Mouse (Mus musculus): ENCODE measurements around the gene Tax1bp3. TPM values are rescaled to one million over a fixed set of nuclear protein-coding genes. Genes with fewer than 3 reads are reported as not detected.

The Tax1bp3 gene
- total RNA-seq (2021) = 100 to 1,000 TPM; 109 to 112 TPM

DNA sequence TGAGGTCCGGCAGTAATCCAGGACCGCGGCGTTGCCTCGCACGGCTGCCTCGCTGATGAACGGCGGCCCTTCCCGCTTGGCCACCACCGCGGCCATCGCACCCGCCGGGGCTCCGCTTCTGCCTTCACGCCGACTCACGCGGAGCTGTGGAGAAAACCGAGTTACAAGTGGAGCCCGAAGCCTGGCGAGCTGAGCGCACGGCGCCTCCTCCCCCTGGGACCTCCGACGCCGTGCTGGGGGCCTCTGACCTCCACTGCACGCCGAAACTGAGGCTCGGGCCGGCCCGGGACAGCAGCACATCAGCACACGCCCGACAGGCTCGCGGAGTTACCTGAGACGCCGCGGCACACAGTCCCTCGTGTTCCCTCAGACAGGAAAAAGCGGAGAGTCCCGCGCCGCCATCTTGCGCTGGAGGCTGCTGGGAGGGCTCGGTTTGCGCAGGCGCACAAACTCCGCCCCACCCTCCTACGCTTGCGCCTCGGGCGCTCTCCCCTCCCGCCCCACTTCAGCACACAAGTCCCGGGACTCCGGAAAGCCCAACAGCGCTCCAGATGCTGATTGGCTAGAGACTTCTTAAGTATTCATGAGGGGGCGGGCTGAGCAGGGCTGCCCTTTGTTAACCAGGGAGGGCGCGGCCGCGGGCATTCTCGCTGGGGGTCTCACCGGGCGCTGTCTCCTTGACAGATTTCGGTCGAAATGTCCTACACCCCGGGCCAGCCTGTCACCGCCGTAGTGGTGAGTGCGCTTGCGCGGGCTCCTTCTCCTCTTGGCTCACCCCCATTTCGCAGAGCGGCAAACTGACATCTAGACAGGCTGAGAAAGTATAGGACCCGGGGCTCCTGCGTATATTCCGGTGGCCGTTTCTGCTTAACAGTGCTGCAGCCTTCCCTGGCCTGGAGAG lies at the start of gene Tax1bp3, which contains the start of gene Emc6:
TSS of gene Tax1bp3 (plus strand) at position 476 of the 901 bp plus-strand sequence.
TSS of gene Emc6 (minus strand) at position 430 of the 901 bp plus-strand sequence.
- peak; percentile 98 for DNase-seq

DNA sequence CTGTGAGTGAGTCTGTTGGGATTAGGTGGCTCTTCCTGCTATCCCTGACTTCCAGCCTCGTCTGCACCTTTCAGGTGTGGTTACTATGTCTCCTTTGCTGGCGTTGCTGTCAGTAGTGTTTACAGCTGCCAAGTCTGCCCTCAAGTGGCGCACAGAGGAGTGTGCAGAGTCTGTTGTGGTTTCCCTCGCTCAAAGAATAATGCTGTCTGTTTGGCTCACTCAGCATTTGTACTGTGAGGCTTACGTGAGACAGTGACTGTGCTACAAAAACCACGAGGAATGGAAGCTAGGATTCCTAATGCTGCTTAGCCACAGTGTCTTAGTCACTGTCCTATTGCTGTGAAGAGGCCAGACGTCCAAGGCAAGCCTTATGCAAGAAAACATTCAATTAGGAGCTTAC lies 45.9 kb upstream of the Tax1bp3 start:
- DNase-seq = peak; percentile 21

GRCm38 (mm10) chr11:73132999-73133398 lies 43.9 kb upstream of the Tax1bp3 start:
- DNase-seq = no peak

GRCm38 (mm10) chr11:73134222-73134621 lies 42.7 kb upstream of the Tax1bp3 start:
- DNase-seq = no peak

GRCm38 (mm10) chr11:73136587-73136986 lies 40.3 kb upstream of the Tax1bp3 start:
- no peak for DNase-seq

DNA sequence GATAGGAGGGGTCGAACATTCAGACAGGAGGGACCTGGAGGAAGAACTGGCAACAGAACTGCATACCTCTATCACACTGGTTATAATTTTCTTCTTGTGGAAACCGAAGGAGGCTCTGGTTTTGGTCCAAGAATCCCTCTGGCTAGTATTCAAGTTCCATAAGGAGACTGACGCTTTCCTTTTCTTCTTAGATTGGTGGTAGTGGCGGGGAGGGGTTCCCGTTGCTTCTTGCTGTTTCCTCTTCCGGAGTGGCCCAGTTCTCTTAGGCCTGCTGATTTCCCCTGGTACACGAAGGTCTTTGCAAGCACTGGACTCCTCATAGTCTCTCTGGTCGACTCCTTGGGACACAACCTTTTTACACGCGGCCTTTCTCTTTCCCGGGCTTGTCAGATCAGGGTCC lies 39.8 kb upstream of the Tax1bp3 start:
- DNase-seq = no peak

GRCm38 (mm10) chr11:73137591-73138501 lies 39.0 kb upstream of the Tax1bp3 start, which contains the start of gene Haspin:
TSS of gene Haspin (minus strand) at chr11:73138294.
- DNase-seq = peak; percentile 96

GRCm38 (mm10) chr11:73144261-73144681 lies 32.6 kb upstream of the Tax1bp3 start:
- DNase-seq = no peak

- no peak for DNase-seq
Measured at GRCm38 (mm10) chr11:73146026-73146974, 30.6 kb upstream of the Tax1bp3 start.

DNA sequence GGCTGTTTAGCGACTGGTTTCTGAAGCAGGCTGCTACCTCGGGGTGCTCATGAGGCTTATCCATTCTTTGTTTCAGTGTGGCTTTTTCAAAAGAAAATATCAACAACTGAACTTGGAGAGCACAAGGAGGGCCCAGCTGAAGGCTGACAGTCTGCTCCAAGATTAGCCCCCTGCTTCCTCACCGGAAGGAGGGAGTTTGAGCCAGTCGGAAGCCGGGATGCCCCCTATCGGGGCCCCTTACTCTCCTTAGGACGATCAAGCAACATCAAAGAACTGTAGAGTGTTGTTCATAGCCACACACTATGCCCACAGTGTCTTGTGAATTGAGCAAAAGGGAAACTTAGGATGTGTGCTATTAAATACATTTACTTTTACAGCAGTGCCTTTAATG lies 29.9 kb upstream of the Tax1bp3 start:
- DNase-seq = no peak

DNA sequence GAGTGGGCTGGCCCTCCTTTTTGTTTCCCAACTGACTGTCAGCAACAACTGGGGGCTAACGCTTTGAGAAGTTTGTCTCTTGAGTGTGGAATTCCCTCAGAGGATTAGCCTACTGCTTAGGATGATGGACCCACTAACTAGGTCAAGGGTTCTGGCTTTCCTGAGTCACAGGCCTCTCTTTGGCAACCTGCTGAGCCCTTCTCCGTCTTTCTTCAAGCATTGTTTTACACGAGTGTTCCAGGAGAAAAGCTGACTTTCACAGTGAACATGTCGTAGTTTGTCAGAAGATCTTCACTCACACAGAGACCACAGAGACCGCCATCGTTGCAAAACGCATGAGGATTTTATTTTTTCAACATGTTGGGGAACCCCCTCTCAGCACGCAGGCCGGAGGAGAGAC lies 28.7 kb upstream of the Tax1bp3 start:
- no peak for DNase-seq

DNA sequence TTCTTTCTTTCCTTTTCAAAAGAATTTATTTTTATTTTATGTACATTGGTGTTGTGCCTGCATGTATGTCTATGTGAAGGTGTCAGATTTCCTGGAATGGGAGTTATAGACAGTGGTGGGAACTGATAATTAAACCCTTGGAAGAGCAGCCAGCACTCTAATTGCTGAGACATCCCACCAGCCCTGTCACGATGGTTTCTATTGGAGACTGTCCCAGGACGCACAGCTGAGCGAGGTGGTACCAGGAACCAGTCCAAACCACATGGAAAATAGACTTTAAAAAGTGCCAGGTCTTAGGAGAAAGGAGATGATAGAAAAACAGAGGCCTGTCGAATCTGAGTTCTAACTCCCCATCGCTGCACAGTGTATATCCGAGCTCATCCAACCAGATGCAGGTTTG lies 21.8 kb upstream of the Tax1bp3 start:
- DNase-seq = no peak

DNA sequence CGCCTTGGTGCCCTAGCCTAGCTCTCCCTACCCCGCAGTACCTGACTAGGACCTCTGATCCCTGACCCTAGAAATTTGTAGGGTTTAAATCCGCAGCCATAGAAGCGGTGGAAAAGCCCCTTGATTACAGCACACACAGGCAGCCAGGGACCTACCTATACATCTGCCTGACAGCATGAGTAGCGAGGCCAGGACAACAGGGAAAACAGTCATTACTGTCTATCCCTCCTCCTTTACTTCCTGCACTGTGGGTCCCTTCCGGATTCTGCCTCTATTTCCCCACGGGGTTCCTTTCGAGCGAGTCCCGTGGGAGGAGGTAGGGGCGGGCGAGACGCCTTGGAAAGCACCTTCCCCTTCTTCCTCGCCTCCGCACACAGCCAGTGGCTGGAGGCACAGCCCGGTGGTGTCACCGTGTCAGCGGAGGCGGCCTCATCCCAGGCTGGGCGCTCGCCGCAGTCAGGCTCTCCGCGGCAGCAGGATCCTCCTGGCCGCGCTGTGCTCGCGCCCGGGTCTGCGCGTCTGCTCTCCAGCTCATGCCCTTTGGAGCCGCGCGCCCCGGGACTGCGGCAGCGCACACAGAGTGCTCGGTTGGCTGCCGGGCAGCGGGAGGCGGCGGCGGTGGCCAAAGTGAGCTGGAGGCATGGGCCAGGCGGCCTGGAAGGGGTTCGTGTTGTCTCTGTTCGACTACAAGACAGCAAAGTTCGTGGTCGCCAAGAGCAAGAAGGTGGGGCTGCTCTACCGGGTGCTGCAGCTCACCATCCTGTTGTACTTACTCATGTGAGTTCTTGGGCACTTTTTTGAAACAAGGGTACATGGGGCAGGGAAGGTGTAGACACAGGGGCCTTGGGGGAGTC lies 16.7 kb upstream of the Tax1bp3 start, which contains the start of gene P2rx5:
TSS of gene P2rx5 (plus strand) at position 465 of the 854 bp plus-strand sequence.
- DNase-seq = peak; percentile 67

DNA sequence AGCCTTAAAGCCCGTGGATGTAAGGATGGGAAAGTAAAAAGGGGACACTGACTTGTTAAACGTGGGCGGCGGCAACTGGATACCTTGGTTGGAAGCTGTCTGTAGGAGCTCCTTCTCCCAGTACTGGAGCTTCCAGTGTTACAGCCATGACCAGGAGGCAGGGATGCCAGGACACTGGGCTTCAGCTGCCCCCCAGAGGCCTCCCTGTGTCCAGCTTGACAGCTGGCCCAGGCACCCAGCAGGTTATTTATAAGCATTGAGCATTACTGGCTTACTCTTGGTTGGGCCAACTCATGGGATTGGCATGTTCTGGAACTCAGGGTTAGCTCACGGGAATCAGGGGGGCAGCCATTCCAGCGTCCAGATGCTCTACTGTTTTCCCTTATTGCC lies 16.1 kb upstream of the Tax1bp3 start:
- peak; percentile 73 for DNase-seq

DNA sequence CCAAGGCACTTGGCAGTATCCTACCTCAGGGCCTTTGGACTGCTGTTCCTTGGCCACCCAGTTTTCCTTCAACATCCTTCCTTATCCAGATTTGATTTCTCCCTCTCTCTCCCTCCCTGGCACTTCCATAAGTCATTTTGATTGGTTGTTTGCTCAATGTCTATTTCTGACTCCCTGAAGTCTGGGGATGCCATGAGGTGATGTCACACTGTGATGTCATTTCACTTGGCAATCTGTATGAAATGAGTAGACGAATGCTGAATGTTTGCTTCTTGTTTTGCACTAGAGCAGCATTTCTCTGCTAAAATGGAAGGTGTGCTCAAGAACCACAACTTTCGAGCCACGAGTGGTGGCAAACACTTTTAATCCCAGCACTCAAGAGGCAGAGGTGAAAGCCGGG lies 15.3 kb upstream of the Tax1bp3 start:
- no peak for DNase-seq

DNA sequence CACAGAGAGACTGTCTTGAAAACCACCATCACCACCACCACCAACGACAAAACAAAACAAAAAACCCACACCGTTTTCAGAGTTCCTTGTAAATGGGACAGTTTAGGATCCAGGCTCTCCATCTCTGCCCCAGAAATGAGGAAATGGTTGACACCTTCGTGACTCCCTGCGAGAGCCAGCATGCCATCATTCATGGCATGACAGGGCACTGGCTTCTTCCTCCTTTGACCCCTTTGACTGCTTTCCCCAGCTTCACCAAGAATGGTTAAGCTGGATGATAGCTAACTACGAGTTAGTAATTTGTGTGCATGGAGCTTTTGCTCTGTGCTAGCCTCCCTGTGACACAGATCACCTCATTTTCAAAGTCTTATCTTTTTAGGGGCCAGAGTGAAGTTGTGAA lies 14.6 kb upstream of the Tax1bp3 start:
- no peak for DNase-seq

GRCm38 (mm10) chr11:73168071-73168470 lies 8.8 kb upstream of the Tax1bp3 start:
- no peak for DNase-seq

- no peak for DNase-seq
Measured at GRCm38 (mm10) chr11:73168576-73168975, 8.3 kb upstream of the Tax1bp3 start.

DNA sequence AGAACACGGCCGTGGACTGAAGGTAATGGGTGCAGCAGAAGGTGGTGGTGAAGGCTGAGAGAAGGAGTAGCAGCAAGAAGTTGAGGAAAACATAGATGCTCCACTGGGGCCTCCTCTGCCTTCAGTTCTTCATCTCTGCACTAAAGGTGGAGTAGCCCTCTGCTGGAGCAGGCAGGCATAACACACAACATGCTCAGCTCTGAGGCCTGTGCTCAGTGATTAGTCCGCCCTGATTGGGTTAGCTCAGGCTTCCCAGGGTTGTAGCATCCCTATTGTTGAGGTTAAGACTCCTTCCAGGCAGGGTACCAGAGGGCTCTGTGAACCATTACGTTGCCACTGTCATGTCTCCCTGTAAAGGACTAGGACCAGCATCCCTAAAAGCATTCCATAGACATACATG lies 7.7 kb upstream of the Tax1bp3 start:
- DNase-seq = peak; percentile 77

GRCm38 (mm10) chr11:73172186-73172585 lies 4.7 kb upstream of the Tax1bp3 start:
- peak; percentile 56 for DNase-seq

DNA sequence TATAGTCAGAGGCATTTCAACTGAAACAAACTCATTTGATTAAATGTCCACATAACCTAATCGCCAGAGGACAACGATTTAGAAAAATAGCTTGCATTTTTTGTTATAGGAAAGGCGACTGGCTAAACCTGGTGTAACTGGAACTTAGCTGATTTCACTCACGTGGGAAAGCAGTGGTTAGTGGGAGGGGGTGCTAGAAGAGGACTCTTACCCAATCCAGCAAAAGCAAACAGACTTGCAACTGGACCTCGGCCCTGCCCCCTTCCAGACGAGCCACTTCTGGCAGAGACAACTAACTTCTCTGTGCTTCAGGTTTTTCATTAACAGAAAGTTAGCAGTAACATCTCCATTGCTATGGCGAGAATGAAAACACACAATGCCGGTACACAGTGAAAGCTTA lies 1.3 kb upstream of the Tax1bp3 start:
- no peak for DNase-seq

Data from heart, postnatal 4 days (tissue).